Mouse (Mus musculus) megakaryocyte, embryonic 14.5 days (primary cell): Measurements from ENCODE around the gene Gzmc. TPM values are rescaled to one million over a fixed set of nuclear protein-coding genes. Genes with fewer than 3 reads are reported as not detected.

Experiments used
- H3K27me3 ChIP-seq: replicated peaks from 2 replicates; pipeline ENCODE3; 2012; ENCODE audit warnings: inconsistent platforms
- H3K36me3 ChIP-seq: replicated peaks from 2 replicates; pipeline ENCODE3; 2012; ENCODE audit warnings: low read length, inconsistent platforms, mixed read lengths
- H3K4me1 ChIP-seq: 2 replicates; pipeline ENCODE4 v1.6.1; 2012; ENCODE audit warnings: inconsistent platforms
- H3K4me3 ChIP-seq: replicated peaks from 2 replicates; pipeline ENCODE3; 2012; ENCODE audit warnings: moderate library complexity, mild to moderate bottlenecking, inconsistent platforms
- H3K9me3 ChIP-seq: 2 replicates; pipeline ENCODE4 v1.6.1; 2012; ENCODE audit warnings: inconsistent platforms
- FLI1 ChIP-seq: IDR thresholded peaks from 2 replicates; pipeline ENCODE4 v1.6.1; 2012; ENCODE audit warnings: low read length, inconsistent platforms, mixed read lengths
- GATA1 ChIP-seq: IDR thresholded peaks from 3 replicates; pipeline ENCODE4 v1.6.1; 2012; ENCODE audit warnings: mixed read lengths, low read length, inconsistent platforms, borderline replicate concordance
- polyA plus RNA-seq: library from polyadenylated mRNA; stranded (reverse); fragments of >175 nt; gene quantifications from 2 replicates; pipeline ENCODE4 v1.2.3, GENCODE M21; 2012; ENCODE audit warnings: low replicate concordance; ENCODE audit not compliant: insufficient read depth

The Gzmc gene
- polyA plus RNA-seq, 1 experiment = 0.38 TPM

DNA sequence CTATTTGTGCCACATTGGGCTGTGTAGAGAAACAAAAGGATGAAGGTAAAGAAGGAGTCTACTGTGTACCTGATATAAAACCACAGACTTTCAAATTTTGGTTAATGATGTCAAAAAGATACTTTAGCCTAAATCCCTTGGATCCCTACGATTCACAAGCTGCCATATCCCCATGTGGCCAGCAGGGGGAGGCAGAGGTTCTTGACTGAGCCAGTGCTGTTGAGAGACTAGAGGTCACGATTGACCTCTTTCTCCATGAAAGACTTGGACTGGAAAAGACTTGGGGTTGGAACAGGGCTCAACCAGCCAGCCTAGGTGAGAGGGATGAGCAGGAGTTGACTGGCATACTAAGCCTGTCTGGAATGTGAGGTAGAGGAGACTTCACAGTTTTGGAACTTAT lies 30.5 kb downstream of the Gzmc start:
- peaks cover 7% of the 10 kb centered on the region for H3K27me3 ChIP-seq

DNA sequence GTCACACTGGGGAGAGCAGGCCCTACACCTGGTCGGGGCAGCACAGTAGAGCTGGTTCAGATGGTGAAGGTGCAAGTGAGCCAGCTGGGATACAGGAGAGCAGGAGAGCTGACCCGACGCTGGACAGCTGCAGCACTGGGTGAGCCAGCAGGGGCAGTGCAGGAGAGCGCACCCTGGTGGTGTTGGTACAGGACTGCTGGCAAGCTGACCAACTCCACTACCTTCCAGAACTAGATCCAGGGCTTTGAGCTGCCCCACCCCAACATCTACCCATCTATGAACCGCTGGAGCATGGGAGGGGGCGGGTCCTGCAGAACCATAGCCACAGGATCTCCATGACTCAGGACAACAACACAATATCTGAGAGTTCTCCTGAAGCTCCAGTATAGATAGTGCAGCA lies 47.5 kb downstream of the Gzmc start:
- Histone ChIP-seq H3K36me3 (no peaks in the 10 kb centered on the region), H3K27me3 (peaks cover 9% of the 10 kb centered on the region), H3K4me1 (no peaks in the 10 kb centered on the region; the same call in 1 of the 2 replicates), H3K9me3 (0 out of 2 replicates have a peak, but pooled peaks cover 3% of the 10 kb centered on the region), H3K4me3 (peak overlapping the region; percentile 64)
- no peak for TF ChIP-seq FLI1
- no peak for TF ChIP-seq GATA1

More for the DNA sequence above, 30.5 kb downstream of the Gzmc start:
- TF ChIP-seq FLI1 (no peak), GATA1 (no peak)
- no peaks in the 10 kb centered on the region for H3K36me3 ChIP-seq
- H3K4me1 ChIP-seq = no peaks in the 10 kb centered on the region
- H3K4me3 ChIP-seq = no peak overlapping the region
- no peaks in the 10 kb centered on the region for H3K9me3 ChIP-seq

DNA sequence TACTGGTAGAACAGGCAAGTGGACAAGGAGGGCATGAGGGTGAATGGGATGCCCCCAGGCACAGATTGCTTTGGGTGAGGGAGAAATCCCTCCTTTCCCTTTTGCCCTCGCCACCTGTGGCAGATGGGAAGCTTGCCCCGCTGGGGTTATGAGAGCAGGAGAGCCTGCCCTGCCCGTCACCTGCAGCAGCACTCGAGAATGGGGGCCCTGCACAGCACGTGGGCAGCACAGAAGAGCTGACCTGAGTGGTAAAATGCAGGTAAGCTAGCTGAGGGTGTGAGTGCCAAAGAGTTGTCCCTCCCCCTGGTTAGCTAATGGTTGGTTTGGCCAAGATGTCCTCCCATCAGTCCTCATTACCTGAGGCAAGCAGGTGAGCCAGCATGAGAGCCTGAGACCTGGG lies 47.9 kb downstream of the Gzmc start:
- Histone ChIP-seq H3K27me3 (peaks cover 9% of the 10 kb centered on the region), H3K4me3 (no peak overlapping the region), H3K9me3 (0 out of 2 replicates have a peak, but pooled peaks cover 3% of the 10 kb centered on the region), H3K4me1 (no peaks in the 10 kb centered on the region; the same call in 1 of the 2 replicates), H3K36me3 (no peaks in the 10 kb centered on the region)
- TF ChIP-seq FLI1 (no peak), GATA1 (no peak)

Other genes starting within 250 kb of the Gzmc start
- gene Mcpt1, start 216.7 kb downstream of the Gzmc start, polyA plus RNA-seq = not detected in 2 replicates
- gene Mcpt9, start 204.2 kb downstream of the Gzmc start, polyA plus RNA-seq = not detected in 2 replicates
- not detected in 2 replicates for gene Mcpt2, start 192.6 kb downstream of the Gzmc start, polyA plus RNA-seq
- not detected in 2 replicates for gene Mcpt4, start 172.3 kb downstream of the Gzmc start, polyA plus RNA-seq
- gene Mcpt8, start 149.4 kb downstream of the Gzmc start, polyA plus RNA-seq = 2.0 TPM in 1 of 2 replicates, not detected in the other
- 41.8 TPM in 1 of 2 replicates, not detected in the other for gene Ctsg, start 132.1 kb downstream of the Gzmc start, polyA plus RNA-seq
- gene Gzme, start 114.0 kb downstream of the Gzmc start, polyA plus RNA-seq = not detected in 2 replicates
- gene Gzmd, start 102.0 kb downstream of the Gzmc start, polyA plus RNA-seq = not detected in 2 replicates
- not detected in 2 replicates for gene Gzmg, start 75.1 kb downstream of the Gzmc start, polyA plus RNA-seq
- not detected in 2 replicates for gene Gzmn, start 60.1 kb downstream of the Gzmc start, polyA plus RNA-seq
- gene Gzmf, start 23.2 kb downstream of the Gzmc start, polyA plus RNA-seq = not detected in 2 replicates
- gene Gzmb, start 27.6 kb upstream of the Gzmc start, polyA plus RNA-seq = 0.65 TPM in 1 of 2 replicates, not detected in the other
- gene Atp12a, start 130.4 kb upstream of the Gzmc start, polyA plus RNA-seq = not detected in 2 replicates
- gene Rnf17, start 167.9 kb upstream of the Gzmc start, polyA plus RNA-seq = not detected in 2 replicates